Mouse (Mus musculus) left cerebral cortex, adult 2 months (tissue): Measurements from ENCODE around the gene Trim33. TPM values are rescaled to one million over a fixed set of nuclear protein-coding genes. Genes with fewer than 3 reads are reported as not detected.
A peak's percentile ranks its signal among the peaks of the same experiment; 100 is the strongest.

Source experiments
- DNase-seq, 2 experiments: peaks; one replicate each; pipeline ENCODE4 v3.0.0; 2021 to 2022; ENCODE audit warnings: low spot score in 2 of 2, mixed read lengths in 1 of 2; ENCODE audit errors: extremely low spot score in 1 of 2
- H3K27ac ChIP-seq: fragments of 200-600 bp; 2 replicates; pipeline ENCODE4 v1.8.1; 2022
- H3K4me3 ChIP-seq: fragments of 200-600 bp; 2 replicates; pipeline ENCODE4 v1.8.1; 2022
- CTCF ChIP-seq: fragments of 200-600 bp; IDR thresholded peaks from 2 replicates; pipeline ENCODE4 v1.8.1; 2022; ENCODE audit warnings: antibody characterized with exemption, mild to moderate bottlenecking, moderate library complexity
- intact Hi-C: fragments of 180-260 bp; cut with DNase I; formaldehyde crosslinking; loops from one replicate; pipeline ENCODE4 v1.15.1; 2025
- total RNA-seq, 2 experiments: library from RNA; stranded (reverse); gene quantifications; 2 replicates each; pipeline ENCODE4 v1.2.3; 2021

Trim33 gene
- total RNA-seq, 2 experiments from 2014 or later, result 56.5 to 56.7 TPM

GRCm38 (mm10) chr3:103385383-103386291, 106.5 kb downstream of the Trim33 start:
- no peak overlapping the region for H3K27ac ChIP-seq
- intact Hi-C loops, result no loop called here
- no peak for TF ChIP-seq CTCF
- no peak overlapping the region for H3K4me3 ChIP-seq
- no peak for DNase-seq

GRCm38 (mm10) chr3:103386292-103387031, 107.4 kb downstream of the Trim33 start:
- no peak overlapping the region for H3K27ac ChIP-seq
- DNase-seq, result no peak
- intact Hi-C loops, result no loop called here
- TF ChIP-seq CTCF, result peak; percentile 20; the same call in 1 of the 2 replicates
- H3K4me3 ChIP-seq, result no peak overlapping the region

GRCm38 (mm10) chr3:103392613-103393258, 113.6 kb downstream of the Trim33 start:
- intact Hi-C loops, result loop anchor here (2.0 to 10.0 kb wide), 2 partner anchors 346 to 492 kb away; partner anchors contain the start of genes Gm10964 and Olfml3
- peak; percentile 95 for TF ChIP-seq CTCF

GRCm38 (mm10) chr3:103393283-103394060, 114.4 kb downstream of the Trim33 start:
- Histone ChIP-seq H3K4me3 (no peak overlapping the region), H3K27ac (no peak overlapping the region)
- intact Hi-C loops, result loop anchor here (2.0 to 10.0 kb wide), 2 partner anchors 345 to 491 kb away; partner anchors contain the start of genes Gm10964 and Olfml3
- DNase-seq, result no peak
- TF ChIP-seq CTCF, result peak; percentile 11

More at GRCm38 (mm10) chr3:103392613-103393258, 113.6 kb downstream of the Trim33 start:
- no peak for DNase-seq
- no peak overlapping the region for H3K27ac ChIP-seq
- no peak overlapping the region for H3K4me3 ChIP-seq

- no peak overlapping the region for H3K27ac ChIP-seq
- no peak overlapping the region for H3K4me3 ChIP-seq
- no peak for DNase-seq
- TF ChIP-seq CTCF, result no peak
- intact Hi-C loops, result loop anchor here (10.0 kb wide), 1 partner anchor 491 kb away; no protein-coding TSS in a partner anchor
Measured at GRCm38 (mm10) chr3:103394121-103394520, 115.0 kb downstream of the Trim33 start.

- no peak for TF ChIP-seq CTCF
- H3K27ac ChIP-seq, result no peak overlapping the region
- no peak overlapping the region for H3K4me3 ChIP-seq
- intact Hi-C loops, result loop anchor here (10.0 kb wide), 1 partner anchor 487 kb away; no protein-coding TSS in a partner anchor
- no peak for DNase-seq
Measured at GRCm38 (mm10) chr3:103397523-103397922, 118.4 kb downstream of the Trim33 start.

GRCm38 (mm10) chr3:103400807-103401206, 121.7 kb downstream of the Trim33 start:
- Histone ChIP-seq H3K27ac (peak overlapping the region; percentile 81), H3K4me3 (no peak overlapping the region)
- DNase-seq, result no peak
- TF ChIP-seq CTCF, result no peak
- intact Hi-C loops, result no loop called here

GRCm38 (mm10) chr3:103401342-103402098, 122.4 kb downstream of the Trim33 start:
- intact Hi-C loops, result no loop called here
- TF ChIP-seq CTCF, result no peak
- DNase-seq, result peak; percentile 56 to 64
- Histone ChIP-seq H3K27ac (peak overlapping the region; percentile 81), H3K4me3 (no peak overlapping the region)

- H3K27ac ChIP-seq, result peak overlapping the region; percentile 81; the same call in 1 of the 2 replicates
- no peak overlapping the region for H3K4me3 ChIP-seq
- intact Hi-C loops, result no loop called here
- TF ChIP-seq CTCF, result no peak
- no peak for DNase-seq
Measured at GRCm38 (mm10) chr3:103402212-103402611, 123.1 kb downstream of the Trim33 start.

- DNase-seq, result no peak
- TF ChIP-seq CTCF, result no peak
- no peak overlapping the region for H3K27ac ChIP-seq
- no peak overlapping the region for H3K4me3 ChIP-seq
- intact Hi-C loops, result no loop called here
Measured at GRCm38 (mm10) chr3:103405135-103405534, 126.0 kb downstream of the Trim33 start.
